ENCODE assay signal across 9 mouse cellular contexts in genomic region chr16:57393161-57393560, GRCm38 (mm10). TPM values are rescaled to one million over a fixed set of nuclear protein-coding genes. Genes with fewer than 3 reads are reported as not detected.
DNase-seq lines count a peak whose midpoint lies in the region; ATAC-seq lines count a peak whose summit lies in the region.
"Had no signal": no experiment of that assay in that cellular context is flagged by ENCODE, and none has a peak within 500 bp of the region (broad histone marks: within the 10 kb centered on the region; RNA-seq: fewer than 3 reads in every experiment).

No protein-coding gene starts in this region.

- no peak overlapping the region for H3K9ac ChIP-seq in neural tube, embryonic 13.5 days
- peak overlapping the region; percentile 32 for H3K9ac ChIP-seq in kidney, embryonic 16.5 days (replicated peaks; ENCODE audit: low read length)
- H3K9ac ChIP-seq: embryonic facial prominence, embryonic 12.5 days had no signal

- H3K36me3 ChIP-seq in neural tube, embryonic 13.5 days = no peaks in the 10 kb centered on the region
- no peaks in the 10 kb centered on the region for H3K36me3 ChIP-seq in kidney, embryonic 16.5 days (ENCODE audit: insufficient read depth, low read length)
- H3K36me3 ChIP-seq: embryonic facial prominence, embryonic 12.5 days had no signal

- no peak for DNase-seq in neural tube, embryonic 10.5 days (ENCODE audit: extremely low spot score, low spot score)
- DNase-seq in heart, adult 9 months (ENCODE audit: low spot score in 2 of 2) = peak; percentile 63 to 68
- peak; percentile 41 for DNase-seq in retina, embryonic 14.5 days (ENCODE audit: low spot score)
- no peak for DNase-seq in thymus, postnatal 4 days
- no peak for DNase-seq in embryo, embryonic 9.5 days (ENCODE audit: extremely low spot score)

- ATAC-seq in neural tube, embryonic 13.5 days (ENCODE audit: low read depth) = no peak
- no peak for ATAC-seq in kidney, embryonic 16.5 days (ENCODE audit: low FRiP score, low TSS enrichment)
- no peak for ATAC-seq in activated CD4-positive, CD25-positive, alpha-beta regulatory T cell, adult 4 months

- no peak overlapping the region for H3K27ac ChIP-seq in neural tube, embryonic 13.5 days (replicated peaks)
- peak overlapping the region; percentile 89 for H3K27ac ChIP-seq in kidney, embryonic 16.5 days (ENCODE audit: low read length)
- H3K27ac ChIP-seq: embryonic facial prominence, embryonic 12.5 days had no signal

- no peaks in the 10 kb centered on the region for H3K9me3 ChIP-seq in neural tube, embryonic 13.5 days
- H3K9me3 ChIP-seq in kidney, embryonic 16.5 days (ENCODE audit: low read length) = no peaks in the 10 kb centered on the region
- H3K9me3 ChIP-seq: embryonic facial prominence, embryonic 12.5 days had no signal

- H3K4me1 ChIP-seq in neural tube, embryonic 13.5 days (replicated peaks) = peaks cover 7% of the 10 kb centered on the region; the same call in 1 of the 2 replicates
- peaks cover 8% of the 10 kb centered on the region; the same call in 1 of the 2 replicates for H3K4me1 ChIP-seq in kidney, embryonic 16.5 days (ENCODE audit: insufficient read depth, low read length)

- H3K4me2 ChIP-seq in neural tube, embryonic 13.5 days = peak overlapping the region; percentile 20; the same call in 1 of the 2 replicates
- H3K4me2 ChIP-seq in kidney, embryonic 16.5 days (replicated peaks; ENCODE audit: low read depth, low read length) = peak overlapping the region; percentile 34
- H3K4me2 ChIP-seq: embryonic facial prominence, embryonic 12.5 days had no signal

- H3K27me3 ChIP-seq in neural tube, embryonic 13.5 days = no peaks in the 10 kb centered on the region
- no peaks in the 10 kb centered on the region for H3K27me3 ChIP-seq in kidney, embryonic 16.5 days (ENCODE audit: insufficient read depth, low read length)
- H3K27me3 ChIP-seq: embryonic facial prominence, embryonic 12.5 days had no signal

- 57% methylated on average over 11 of the region's 11 CpGs for WGBS in neural tube, embryonic 13.5 days
- WGBS in kidney, embryonic 16.5 days = 35% methylated on average over 11 of the region's 11 CpGs

- no peak overlapping the region for H3K4me3 ChIP-seq in neural tube, embryonic 13.5 days
- H3K4me3 ChIP-seq in kidney, embryonic 16.5 days (ENCODE audit: low read length) = peak overlapping the region; percentile 2; the same call in 1 of the 2 replicates
- H3K4me3 ChIP-seq: embryonic facial prominence, embryonic 12.5 days had no signal

RNA-seq across cellular contexts. Expression of gene Filip1l, which starts 40.3 kb away (rescaled TPM):
- polyA plus RNA-seq in neural tube, embryonic 13.5 days (2015; fragmentation: Nextera tagmentation; extraction: Ambion mirVana) = 4.2 and 4.7 TPM in 2 replicates
- polyA plus RNA-seq in kidney, embryonic 16.5 days (2015; fragmentation: Nextera tagmentation; extraction: Ambion mirVana) = 27.7 and 28.1 TPM in 2 replicates
- polyA plus RNA-seq in activated CD4-positive, CD25-positive, alpha-beta regulatory T cell, adult 4 months (2017; shearing (Covaris generic)) = 10 to 100 TPM; 14.0 to 14.3 TPM

Comparison
In these comparisons a context has a peak if more than half of its experiments do, and no peak if none do; other contexts are left out.
1. DNase-seq: peak in heart, adult 9 months (2 of 2) and retina, embryonic 14.5 days (single experiment); none in neural tube, embryonic 10.5 days (single experiment), thymus, postnatal 4 days (single experiment) and embryo, embryonic 9.5 days (single experiment).